Mouse (Mus musculus): ENCODE results near the gene Slc30a2.

GRCm38 (mm10) chr4:134328832-134329231 lies 14.1 kb upstream of the Slc30a2 start:
- TF ChIP-seq GATA1 (IDR thresholded peaks at IDR 0.05; ENCODE audit: borderline replicate concordance, low read length) (no peak), FLI1 (IDR thresholded peaks at IDR 0.05; ENCODE audit: low read length) (no peak)
